Mouse (Mus musculus): ENCODE data around the gene Nos3. TPM values are rescaled to one million over a fixed set of nuclear protein-coding genes. Genes with fewer than 3 reads are reported as not detected.

The Nos3 gene
- total RNA-seq, 4 experiments from 2014 or later = 21.4 to 26.9 (median 23.8) TPM

GRCm38 (mm10) chr5:24426556-24427284 is 62.1 kb downstream of the Nos3 start:
- no peak for DNase-seq (ENCODE audit: low spot score)

GRCm38 (mm10) chr5:24427285-24427633 is 62.6 kb downstream of the Nos3 start:
- DNase-seq (ENCODE audit: low spot score) = no peak

GRCm38 (mm10) chr5:24427981-24428402 is 63.4 kb downstream of the Nos3 start:
- DNase-seq (ENCODE audit: low spot score) = no peak

GRCm38 (mm10) chr5:24428596-24428995 is 64.0 kb downstream of the Nos3 start:
- no peak for DNase-seq (ENCODE audit: low spot score)

GRCm38 (mm10) chr5:24433993-24434392 is 69.4 kb downstream of the Nos3 start:
- no peak for DNase-seq (ENCODE audit: low spot score)

Other genes starting within 250 kb of the Nos3 start
- gene Nupl2, start 199.8 kb upstream of the Nos3 start, total RNA-seq (2022) = 1 to 10 TPM; 7.0 to 9.2 (median 7.9) TPM
- 10 to 100 TPM; 48.8 to 95.2 (median 71.0) TPM for gene Kcnh2, start 13.2 kb upstream of the Nos3 start, total RNA-seq (2022)
- gene Atg9b, start 27.3 kb downstream of the Nos3 start, total RNA-seq (2022) = 1 to 10 TPM in 2 of 4 experiments, under 1 TPM in 2; 0.73 to 1.7 (median 1.1) TPM
- gene Abcb8, start 28.9 kb downstream of the Nos3 start, total RNA-seq (2022) = 100 to 1,000 TPM in 2 of 4 experiments, 10 to 100 TPM in 2; 96.5 to 106 (median 101) TPM
- gene Asic3, start 48.6 kb downstream of the Nos3 start, total RNA-seq (2022) = under 1 TPM in 1 of 4 experiments, not detected in 3; 0.16 TPM
- gene Cdk5, start 58.7 kb downstream of the Nos3 start, total RNA-seq (2022) = 10 to 100 TPM; 17.3 to 23.7 (median 19.1) TPM
- 10 to 100 TPM; 21.9 to 32.5 (median 24.7) TPM for gene Slc4a2, start 59.0 kb downstream of the Nos3 start, total RNA-seq (2022)
- gene Fastk, start 80.5 kb downstream of the Nos3 start, total RNA-seq (2022) = 100 to 1,000 TPM; 297 to 351 (median 327) TPM
- gene Tmub1, start 83.0 kb downstream of the Nos3 start, total RNA-seq (2022) = 10 to 100 TPM in 3 of 4 experiments, 1 to 10 TPM in 1; 9.8 to 12.3 (median 11.8) TPM
- gene Agap3, start 87.4 kb downstream of the Nos3 start, total RNA-seq (2022) = 100 to 1,000 TPM in 1 of 4 experiments, 10 to 100 TPM in 3; 88.8 to 101 (median 95.0) TPM
- gene Gbx1, start 162.4 kb downstream of the Nos3 start, total RNA-seq (2022) = not detected
- 100 to 1,000 TPM in 2 of 4 experiments, 10 to 100 TPM in 2; 97.3 to 112 (median 103) TPM for gene Asb10, start 176.2 kb downstream of the Nos3 start, total RNA-seq (2022)
- gene 4931409K22Rik, start 192.0 kb downstream of the Nos3 start, total RNA-seq (2022) = not detected
- 10 to 100 TPM; 53.6 to 60.6 (median 56.2) TPM for gene Abcf2, start 212.7 kb downstream of the Nos3 start, total RNA-seq (2022)
- gene Chpf2, start 221.9 kb downstream of the Nos3 start, total RNA-seq (2022) = 1 to 10 TPM; 7.4 to 9.5 (median 7.7) TPM